Comparison of ENCODE assay signal across 10 mouse cellular contexts in genomic region chr9:102724942-102725341, GRCm38 (mm10). TPM values are rescaled to one million over a fixed set of nuclear protein-coding genes. Genes with fewer than 3 reads are reported as not detected.
A peak's percentile ranks its signal among the peaks of the same experiment; 100 is the strongest.
DNase-seq lines count a peak whose midpoint lies in the region; ATAC-seq and TF ChIP-seq lines count a peak whose summit lies in the region.
"Had no signal": no experiment of that assay in that cellular context is flagged by ENCODE, and none has a peak within 500 bp of the region (broad histone marks: within the 10 kb centered on the region; RNA-seq: fewer than 3 reads in every experiment).

No protein-coding gene starts in this region.

- WGBS in liver, postnatal 0 days (ENCODE audit: insufficient replicate concordance), result 73% methylated on average over 7 of the region's 7 CpGs
- WGBS in liver, embryonic 11.5 days, result 80% methylated on average over 7 of the region's 7 CpGs
- WGBS in intestine, embryonic 15.5 days, result 73% methylated on average over 7 of the region's 7 CpGs
- WGBS in neural tube, embryonic 14.5 days, result 80% methylated on average over 7 of the region's 7 CpGs

- H3K9me3 ChIP-seq in liver, postnatal 0 days (ENCODE audit: low read length), result no peaks in the 10 kb centered on the region
- no peaks in the 10 kb centered on the region for H3K9me3 ChIP-seq in liver, embryonic 11.5 days (ENCODE audit: control insufficient read depth, low read length)
- H3K9me3 ChIP-seq in intestine, embryonic 15.5 days, result no peaks in the 10 kb centered on the region
- H3K9me3 ChIP-seq in neural tube, embryonic 14.5 days (ENCODE audit: control insufficient read depth, low read length), result no peaks in the 10 kb centered on the region

- no peak overlapping the region for H3K4me3 ChIP-seq in liver, postnatal 0 days (ENCODE audit: low read depth, low read length)
- H3K4me3 ChIP-seq in liver, embryonic 11.5 days (ENCODE audit: low read depth, low read length), result no peak overlapping the region
- no peak overlapping the region for H3K4me3 ChIP-seq in embryonic fibroblast, embryonic 13.5 days (ENCODE audit: insufficient read depth, low read length)
- H3K4me3 ChIP-seq in intestine, embryonic 15.5 days (replicated peaks), result no peak overlapping the region
- H3K4me3 ChIP-seq in neural tube, embryonic 14.5 days (ENCODE audit: low read depth, low read length), result no peak overlapping the region

- no peak for TF ChIP-seq CTCF in liver, postnatal 0 days (IDR thresholded peaks at IDR 0.05; ENCODE audit: low read depth)
- TF ChIP-seq CTCF in embryonic fibroblast, embryonic 13.5 days (IDR thresholded peaks at IDR 0.05; ENCODE audit: borderline replicate concordance, insufficient read depth, low read length), result no peak

- H3K27me3 ChIP-seq in liver, postnatal 0 days (ENCODE audit: insufficient read depth, low read length), result no peaks in the 10 kb centered on the region
- peaks cover 7% of the 10 kb centered on the region for H3K27me3 ChIP-seq in liver, embryonic 11.5 days (replicated peaks; ENCODE audit: control insufficient read depth, insufficient read depth, low read length)
- no peaks in the 10 kb centered on the region for H3K27me3 ChIP-seq in intestine, embryonic 15.5 days (replicated peaks)
- no peaks in the 10 kb centered on the region for H3K27me3 ChIP-seq in neural tube, embryonic 14.5 days (ENCODE audit: control insufficient read depth, insufficient read depth, low read length)

- H3K4me2 ChIP-seq in liver, postnatal 0 days (ENCODE audit: low read depth, low read length), result no peak overlapping the region
- no peak overlapping the region for H3K4me2 ChIP-seq in liver, embryonic 11.5 days
- H3K4me2 ChIP-seq in intestine, embryonic 15.5 days (replicated peaks), result no peak overlapping the region; the same call in 1 of the 2 replicates
- no peak overlapping the region for H3K4me2 ChIP-seq in neural tube, embryonic 14.5 days (ENCODE audit: low read depth, low read length)

- ATAC-seq in liver, postnatal 0 days, result no peak
- no peak for ATAC-seq in liver, embryonic 11.5 days (replicated peaks; ENCODE audit: low FRiP score)
- no peak for ATAC-seq in intestine, embryonic 15.5 days
- ATAC-seq in neural tube, embryonic 14.5 days (ENCODE audit: low read depth), result no peak

- TF ChIP-seq POLR2A in embryonic fibroblast, embryonic 13.5 days (IDR thresholded peaks at IDR 0.05; ENCODE audit: low read depth, low read length), result no peak; the same call in 1 of the 2 replicates

- DNase-seq in liver, postnatal 0 days, result no peak
- no peak for DNase-seq in liver, embryonic 11.5 days (ENCODE audit: low spot score)
- no peak for DNase-seq in embryo, embryonic 10 days (ENCODE audit: low spot score)
- DNase-seq in cerebellum, adult 11 months, result no peak
- DNase-seq: cerebellum, postnatal 10 days; lung, postnatal 36 days; right cerebral cortex, postnatal 25 days had no signal

- peaks cover 72% of the 10 kb centered on the region for H3K4me1 ChIP-seq in liver, postnatal 0 days (ENCODE audit: insufficient read depth)
- peaks cover 48% of the 10 kb centered on the region for H3K4me1 ChIP-seq in liver, embryonic 11.5 days (replicated peaks; ENCODE audit: control insufficient read depth, insufficient read depth, low read length)
- H3K4me1 ChIP-seq in embryonic fibroblast, embryonic 13.5 days (ENCODE audit: control insufficient read depth, insufficient read depth, low read length), result peaks cover 36% of the 10 kb centered on the region
- peaks cover 81% of the 10 kb centered on the region for H3K4me1 ChIP-seq in intestine, embryonic 15.5 days (replicated peaks)
- H3K4me1 ChIP-seq in neural tube, embryonic 14.5 days (ENCODE audit: control insufficient read depth, insufficient read depth, low read length), result peaks cover 60% of the 10 kb centered on the region

- peaks cover 60% of the 10 kb centered on the region for H3K36me3 ChIP-seq in liver, postnatal 0 days (replicated peaks; ENCODE audit: insufficient read depth, low read length)
- peaks cover 38% of the 10 kb centered on the region for H3K36me3 ChIP-seq in liver, embryonic 11.5 days (ENCODE audit: control insufficient read depth, insufficient read depth, low read length)
- peaks cover 53% of the 10 kb centered on the region for H3K36me3 ChIP-seq in intestine, embryonic 15.5 days
- H3K36me3 ChIP-seq in neural tube, embryonic 14.5 days (ENCODE audit: control insufficient read depth, insufficient read depth, low read length), result peaks cover 81% of the 10 kb centered on the region

- peak overlapping the region; percentile 94 for H3K27ac ChIP-seq in liver, postnatal 0 days (ENCODE audit: low read depth)
- H3K27ac ChIP-seq in liver, embryonic 11.5 days (ENCODE audit: low read depth, low read length), result no peak overlapping the region
- H3K27ac ChIP-seq in embryonic fibroblast, embryonic 13.5 days (ENCODE audit: insufficient read depth, low read length), result peak overlapping the region; percentile 96
- peak overlapping the region; percentile 6; the same call in 1 of the 2 replicates for H3K27ac ChIP-seq in intestine, embryonic 15.5 days
- H3K27ac ChIP-seq in neural tube, embryonic 14.5 days (ENCODE audit: low read depth, low read length), result 0 out of 2 replicates have a peak overlapping the region, but pooled peaks have one; percentile 34

- no peak overlapping the region for H3K9ac ChIP-seq in liver, postnatal 0 days (replicated peaks)
- H3K9ac ChIP-seq in liver, embryonic 11.5 days (ENCODE audit: low read depth, low read length), result no peak overlapping the region
- no peak overlapping the region for H3K9ac ChIP-seq in intestine, embryonic 15.5 days
- no peak overlapping the region for H3K9ac ChIP-seq in neural tube, embryonic 14.5 days (replicated peaks; ENCODE audit: low read depth, low read length)

- no peak for TF ChIP-seq EP300 in liver, postnatal 0 days (IDR thresholded peaks at IDR 0.05; ENCODE audit: low read depth)

RNA-seq across cellular contexts. Expression of gene Amotl2, which starts 8.5 kb away (rescaled TPM):
- 5.7 and 6.5 TPM in 2 replicates for polyA plus RNA-seq in liver, postnatal 0 days (2015; fragmentation: Nextera tagmentation; extraction: Ambion mirVana)
- polyA plus RNA-seq in liver, embryonic 11.5 days (2014; fragmentation: Nextera tagmentation; extraction: Ambion mirVana), result 17.4 and 18.8 TPM in 2 replicates
- polyA plus RNA-seq in embryonic fibroblast, embryonic 13.5 days (2011; ENCODE audit: insufficient read length, low read depth, missing spikeins), result 135 and 188 TPM in 2 replicates
- polyA plus RNA-seq in intestine, embryonic 15.5 days (2015; fragmentation: Nextera tagmentation; extraction: Ambion mirVana), result 31.8 and 32.9 TPM in 2 replicates
- polyA plus RNA-seq in neural tube, embryonic 14.5 days (2014; fragmentation: Nextera tagmentation; extraction: Ambion mirVana), result 37.7 and 58.9 TPM in 2 replicates
